Mouse (Mus musculus) G1E-ER4 (cell line): ENCODE measurements around the gene Robo1. TPM values are rescaled to one million over a fixed set of nuclear protein-coding genes. Genes with fewer than 3 reads are reported as not detected.

Source experiments
- GATA1 ChIP-seq: IDR thresholded peaks from one replicate; pipeline ENCODE4 v1.8.0; 2012; ENCODE audit warnings: low read length, inconsistent platforms
- polyA plus RNA-seq: library from polyadenylated mRNA; stranded (reverse); fragments of >175 nt; gene quantifications from 2 replicates; pipeline ENCODE4 v1.2.3, GENCODE M21; 2012

Gene Robo1
- polyA plus RNA-seq, 1 experiment = not detected

GRCm38 (mm10) chr16:72794692-72795378 is 486.7 kb downstream of the Robo1 start:
- no peak for TF ChIP-seq GATA1

GRCm38 (mm10) chr16:72795379-72795712 is 487.2 kb downstream of the Robo1 start:
- TF ChIP-seq GATA1 = no peak

GRCm38 (mm10) chr16:72798405-72798949 is 490.4 kb downstream of the Robo1 start:
- TF ChIP-seq GATA1 = no peak

- TF ChIP-seq GATA1 = no peak
These were observed 492.1 kb downstream of the Robo1 start for GRCm38 (mm10) chr16:72800121-72800749.

- no peak for TF ChIP-seq GATA1
These were observed 492.7 kb downstream of the Robo1 start for GRCm38 (mm10) chr16:72800788-72801187.

- TF ChIP-seq GATA1 = no peak
These were observed 500.2 kb downstream of the Robo1 start for GRCm38 (mm10) chr16:72808351-72808750.

GRCm38 (mm10) chr16:72810942-72811341 is 502.8 kb downstream of the Robo1 start:
- TF ChIP-seq GATA1 = no peak

- TF ChIP-seq GATA1 = no peak
These were observed 503.4 kb downstream of the Robo1 start for GRCm38 (mm10) chr16:72811494-72811893.

GRCm38 (mm10) chr16:72811908-72812307 is 503.8 kb downstream of the Robo1 start:
- TF ChIP-seq GATA1 = no peak

- no peak for TF ChIP-seq GATA1
These were observed 520.3 kb downstream of the Robo1 start for GRCm38 (mm10) chr16:72828381-72828780.

- no peak for TF ChIP-seq GATA1
These were observed 521.4 kb downstream of the Robo1 start for GRCm38 (mm10) chr16:72829530-72829929.

- no peak for TF ChIP-seq GATA1
These were observed 522.4 kb downstream of the Robo1 start for GRCm38 (mm10) chr16:72830394-72831056.

- TF ChIP-seq GATA1 = no peak
These were observed 526.2 kb downstream of the Robo1 start for GRCm38 (mm10) chr16:72834266-72834665.

- TF ChIP-seq GATA1 = no peak
These were observed 530.9 kb downstream of the Robo1 start for GRCm38 (mm10) chr16:72839031-72839430.

GRCm38 (mm10) chr16:72841066-72841465 is 533.0 kb downstream of the Robo1 start:
- no peak for TF ChIP-seq GATA1

GRCm38 (mm10) chr16:72854101-72854500 is 546.0 kb downstream of the Robo1 start:
- no peak for TF ChIP-seq GATA1
